In the genomic region with DNA sequence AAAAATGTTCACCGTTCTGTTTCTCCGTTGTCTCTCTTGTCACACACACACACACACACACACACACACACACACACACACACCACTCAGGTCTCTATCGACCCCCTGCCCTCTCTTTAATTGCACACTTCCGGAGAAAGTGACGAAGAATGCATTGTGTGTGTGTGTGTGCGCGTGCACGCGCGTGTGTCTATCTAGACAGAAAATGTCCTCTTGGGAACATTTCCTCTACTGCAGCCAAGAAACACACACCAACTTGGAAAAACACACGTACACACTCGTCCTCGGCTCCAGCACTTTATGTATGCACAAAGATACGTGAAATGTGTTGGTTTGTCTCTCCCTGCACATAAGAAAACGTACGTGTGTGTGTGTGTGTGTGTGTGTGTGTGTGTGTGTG, we compare ENCODE assay signal across 15 mouse cellular contexts.
DNase-seq lines count a peak whose midpoint lies in the region; ATAC-seq and TF ChIP-seq lines count a peak whose summit lies in the region.
"Had no signal": no experiment of that assay in that cellular context is flagged by ENCODE, and none has a peak within 500 bp of the region (broad histone marks: within the 10 kb centered on the region; RNA-seq: fewer than 3 reads in every experiment).

No protein-coding gene starts in this region.

- H3K4me1 ChIP-seq in kidney, embryonic 15.5 days = peaks cover 34% of the 10 kb centered on the region
- H3K4me1 ChIP-seq in stomach, embryonic 14.5 days (ENCODE audit: control insufficient read depth, insufficient read depth, low read length) = peaks cover 16% of the 10 kb centered on the region; the same call in 1 of the 2 replicates
- no peaks in the 10 kb centered on the region for H3K4me1 ChIP-seq in stomach, postnatal 0 days (replicated peaks; ENCODE audit: control insufficient read depth, insufficient read depth)
- peaks cover 32% of the 10 kb centered on the region for H3K4me1 ChIP-seq in neural tube, embryonic 15.5 days
- H3K4me1 ChIP-seq: heart, embryonic 13.5 days; liver, embryonic 13.5 days had no signal

- TF ChIP-seq EP300 in stomach, postnatal 0 days (optimal IDR thresholded peaks at IDR 0.05) = no peak

- peak overlapping the region; percentile 75; the same call in 1 of the 2 replicates for H3K27ac ChIP-seq in kidney, embryonic 15.5 days
- peak overlapping the region; percentile 52; the same call in 1 of the 2 replicates for H3K27ac ChIP-seq in stomach, embryonic 14.5 days (ENCODE audit: low read length)
- no peak overlapping the region for H3K27ac ChIP-seq in stomach, postnatal 0 days (replicated peaks)
- peak overlapping the region; percentile 68; the same call in 1 of the 2 replicates for H3K27ac ChIP-seq in neural tube, embryonic 15.5 days (replicated peaks)
- H3K27ac ChIP-seq: heart, embryonic 13.5 days; liver, embryonic 13.5 days had no signal

- H3K9ac ChIP-seq in kidney, embryonic 15.5 days = no peak overlapping the region
- H3K9ac ChIP-seq in stomach, embryonic 14.5 days (replicated peaks; ENCODE audit: low read depth, low read length) = no peak overlapping the region
- H3K9ac ChIP-seq in stomach, postnatal 0 days (ENCODE audit: low read length) = no peak overlapping the region
- no peak overlapping the region for H3K9ac ChIP-seq in neural tube, embryonic 15.5 days (replicated peaks)
- H3K9ac ChIP-seq: heart, embryonic 13.5 days; liver, embryonic 13.5 days had no signal

- H3K27me3 ChIP-seq in kidney, embryonic 15.5 days = no peaks in the 10 kb centered on the region
- H3K27me3 ChIP-seq in stomach, embryonic 14.5 days (ENCODE audit: control insufficient read depth, insufficient read depth, low read length) = no peaks in the 10 kb centered on the region
- no peaks in the 10 kb centered on the region for H3K27me3 ChIP-seq in stomach, postnatal 0 days (ENCODE audit: control insufficient read depth, insufficient read depth, low read length)
- 0 out of 2 replicates have a peak, but pooled peaks cover 2% of the 10 kb centered on the region for H3K27me3 ChIP-seq in neural tube, embryonic 15.5 days (replicated peaks)
- H3K27me3 ChIP-seq: liver, embryonic 13.5 days had no signal

- 39% methylated on average over 16 of the region's 16 CpGs for WGBS in kidney, embryonic 15.5 days
- 48% methylated on average over 16 of the region's 16 CpGs for WGBS in stomach, embryonic 14.5 days
- 49% methylated on average over 16 of the region's 16 CpGs for WGBS in stomach, postnatal 0 days
- WGBS in neural tube, embryonic 15.5 days = 41% methylated on average over 16 of the region's 16 CpGs

- ATAC-seq in kidney, embryonic 15.5 days (replicated peaks; ENCODE audit: low FRiP score) = no peak
- ATAC-seq in stomach, embryonic 14.5 days (ENCODE audit: insufficient number of reproducible peaks, insufficient read depth, low FRiP score, low read depth) = no peak
- no peak for ATAC-seq in stomach, postnatal 0 days (ENCODE audit: low FRiP score, low TSS enrichment)
- no peak for ATAC-seq in neural tube, embryonic 15.5 days (ENCODE audit: low FRiP score)

- H3K9me3 ChIP-seq in kidney, embryonic 15.5 days (replicated peaks) = no peaks in the 10 kb centered on the region
- H3K9me3 ChIP-seq in stomach, embryonic 14.5 days (ENCODE audit: control insufficient read depth, low read depth, low read length) = no peaks in the 10 kb centered on the region
- no peaks in the 10 kb centered on the region for H3K9me3 ChIP-seq in stomach, postnatal 0 days (ENCODE audit: control insufficient read depth, low read length)
- no peaks in the 10 kb centered on the region for H3K9me3 ChIP-seq in neural tube, embryonic 15.5 days (replicated peaks)
- H3K9me3 ChIP-seq: heart, embryonic 13.5 days; liver, embryonic 13.5 days had no signal

- TF ChIP-seq CTCF in stomach, postnatal 0 days (IDR thresholded peaks at IDR 0.05; ENCODE audit: low read depth) = no peak

- peak; percentile 38 for DNase-seq in embryo, embryonic 11 days
- DNase-seq in embryo, embryonic 9.5 days (ENCODE audit: extremely low spot score) = no peak
- DNase-seq in kidney, adult 11 months = no peak
- DNase-seq in stomach, postnatal 0 days (ENCODE audit: low spot score) = no peak
- no peak for DNase-seq in cerebellum, adult 9-10 months
- DNase-seq: adrenal gland, postnatal 10 days; cerebellum, postnatal 10 days; gastrocnemius, postnatal 25 days; liver, embryonic 13.5 days; right cerebral cortex, postnatal 14 days; thymus, adult 18-20 months had no signal

- H3K36me3 ChIP-seq in kidney, embryonic 15.5 days = no peaks in the 10 kb centered on the region
- H3K36me3 ChIP-seq in stomach, embryonic 14.5 days (ENCODE audit: control insufficient read depth, insufficient read depth, low read length) = no peaks in the 10 kb centered on the region
- no peaks in the 10 kb centered on the region for H3K36me3 ChIP-seq in stomach, postnatal 0 days (ENCODE audit: control insufficient read depth, insufficient read depth, low read length)
- H3K36me3 ChIP-seq in neural tube, embryonic 15.5 days = no peaks in the 10 kb centered on the region
- H3K36me3 ChIP-seq: heart, embryonic 13.5 days; liver, embryonic 13.5 days had no signal

- H3K4me3 ChIP-seq in kidney, embryonic 15.5 days (replicated peaks) = no peak overlapping the region
- H3K4me3 ChIP-seq in stomach, embryonic 14.5 days (ENCODE audit: low read depth, low read length) = no peak overlapping the region
- no peak overlapping the region for H3K4me3 ChIP-seq in stomach, postnatal 0 days (ENCODE audit: low read depth, low read length)
- no peak overlapping the region for H3K4me3 ChIP-seq in neural tube, embryonic 15.5 days (replicated peaks)
- H3K4me3 ChIP-seq: heart, embryonic 13.5 days; liver, embryonic 13.5 days had no signal

- H3K4me2 ChIP-seq in kidney, embryonic 15.5 days = 0 out of 2 replicates have a peak overlapping the region, but pooled peaks have one; percentile 20
- H3K4me2 ChIP-seq in stomach, embryonic 14.5 days (replicated peaks; ENCODE audit: low read depth, low read length) = no peak overlapping the region
- no peak overlapping the region for H3K4me2 ChIP-seq in stomach, postnatal 0 days (replicated peaks; ENCODE audit: low read depth)
- H3K4me2 ChIP-seq in neural tube, embryonic 15.5 days = no peak overlapping the region
- H3K4me2 ChIP-seq: heart, embryonic 13.5 days; liver, embryonic 13.5 days had no signal
